Comparison of ENCODE assay signal across 1 mouse cellular context in genomic region chr2:85011906-85012604, GRCm38 (mm10).
TF ChIP-seq lines count a peak whose summit lies in the region.

No protein-coding gene starts in this region.

TF ChIP-seq in MEL, 35 proteins besides CTCF, POLR2A, EP300 and RAD21 (continued from another document):
- TF ChIP-seq SIN3A (IDR thresholded peaks at IDR 0.05; ENCODE audit: low read length) (no peak; the same call in 1 of the 2 replicates), CHD2 (IDR thresholded peaks at IDR 0.05; ENCODE audit: low read length) (no peak), RCOR1 (IDR thresholded peaks at IDR 0.05; ENCODE audit: low read depth, low read length) (no peak), E2F4 (IDR thresholded peaks at IDR 0.05; ENCODE audit: borderline replicate concordance, low read depth, low read length) (no peak), POLR2AphosphoS2 (IDR thresholded peaks at IDR 0.05; ENCODE audit: low read length) (no peak), ELF1 (IDR thresholded peaks at IDR 0.05; ENCODE audit: low read depth, low read length) (no peak)
TF ChIP-seq in MEL: peak in this region for 6.
